In genomic region chr17:49880919-49881744, GRCm38 (mm10) we compare ENCODE assay signal across 19 mouse cellular contexts.
"Had no signal": no experiment of that assay in that cellular context is flagged by ENCODE, and none has a peak within 500 bp of the region (broad histone marks: within the 10 kb centered on the region; RNA-seq: fewer than 3 reads in every experiment).

No protein-coding gene starts in this region.

- H3K36me3 ChIP-seq: intestine, embryonic 15.5 days; kidney, embryonic 15.5 days; limb, embryonic 12.5 days; limb, embryonic 15.5 days had no signal

- H3K9me3 ChIP-seq: intestine, embryonic 15.5 days; kidney, embryonic 15.5 days; limb, embryonic 12.5 days; limb, embryonic 15.5 days had no signal

- H3K4me2 ChIP-seq: intestine, embryonic 15.5 days; kidney, embryonic 15.5 days; limb, embryonic 12.5 days; limb, embryonic 15.5 days; midbrain, embryonic 11.5 days had no signal

- H3K27ac ChIP-seq: intestine, embryonic 15.5 days; kidney, embryonic 15.5 days; limb, embryonic 12.5 days; limb, embryonic 15.5 days; stomach, postnatal 0 days had no signal

- ATAC-seq: intestine, embryonic 15.5 days had no signal

- H3K4me3 ChIP-seq: intestine, embryonic 15.5 days; kidney, embryonic 15.5 days; limb, embryonic 12.5 days; limb, embryonic 15.5 days; megakaryocyte, embryonic 14.5 days had no signal

- H3K4me1 ChIP-seq: intestine, embryonic 15.5 days; megakaryocyte, embryonic 14.5 days had no signal

- H3K9ac ChIP-seq: intestine, embryonic 15.5 days; kidney, embryonic 15.5 days; limb, embryonic 12.5 days; limb, embryonic 15.5 days had no signal

- DNase-seq: kidney, adult 11 months; kidney, adult 8-10 months; kidney, postnatal 10 days; kidney, postnatal 36 days; lung, adult 2 months; lung, postnatal 14 days; lung, postnatal 4 days; midbrain, embryonic 14.5 days; right cerebral cortex, adult 18-20 months; right cerebral cortex, postnatal 14 days; right cerebral cortex, postnatal 4 days; thymus, postnatal 25 days had no signal

- H3K27me3 ChIP-seq: intestine, embryonic 15.5 days; limb, embryonic 12.5 days; limb, embryonic 15.5 days; megakaryocyte, embryonic 14.5 days had no signal
